Mouse (Mus musculus) forelimb bud, embryonic 11.5 days (tissue): ENCODE measurements around the gene Angptl7.

Experiments used
- DNase-seq: peaks from one replicate; pipeline ENCODE4 v3.0.0-alpha.2; 2012; ENCODE audit warnings: low read depth, low spot score

The Angptl7 gene

GRCm38 (mm10) chr4:148495874-148496689 lies 4.2 kb downstream of the Angptl7 start:
- DNase-seq: peak; percentile 21

DNA sequence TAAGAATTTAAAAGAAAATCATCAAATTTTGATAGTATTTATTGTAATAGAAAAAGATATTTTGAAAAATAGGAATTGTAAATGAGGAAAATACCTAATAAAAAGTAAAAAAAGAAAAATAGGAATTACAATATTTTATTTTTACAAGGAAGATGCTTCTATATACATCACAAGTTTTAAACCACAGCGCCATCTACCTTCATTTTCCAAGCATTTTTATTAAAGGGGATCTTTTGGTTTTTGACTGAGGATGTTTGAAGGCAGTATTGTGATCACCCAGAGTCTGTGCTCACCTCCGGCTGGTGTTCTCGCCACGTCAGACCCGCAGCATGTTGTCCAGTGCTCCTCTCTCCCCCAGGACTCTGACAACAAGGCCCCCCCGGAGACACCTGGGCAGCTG lies 5.1 kb downstream of the Angptl7 start:
- DNase-seq: no peak

DNA sequence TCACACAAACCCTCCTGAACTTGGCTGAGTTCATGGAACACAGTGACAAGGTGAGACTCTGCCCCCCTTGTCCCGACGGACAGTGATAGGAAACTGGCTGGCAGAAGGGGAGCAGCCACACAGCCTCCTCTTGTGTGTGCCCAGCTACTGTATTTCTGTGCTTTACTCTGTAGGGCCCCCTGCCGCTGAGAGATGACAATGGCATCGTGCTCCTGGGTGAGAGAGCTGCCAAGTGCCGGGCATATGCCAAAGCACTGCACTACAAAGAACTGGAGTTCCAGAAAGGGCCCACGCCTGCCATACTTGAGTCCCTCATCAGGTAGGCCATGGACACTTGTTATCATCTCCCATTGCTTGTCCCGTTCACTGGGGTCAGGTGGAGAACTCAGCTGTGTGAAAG lies 8.8 kb downstream of the Angptl7 start:
- DNase-seq: no peak

GRCm38 (mm10) chr4:148490502-148490901 lies 9.8 kb downstream of the Angptl7 start:
- DNase-seq: no peak

GRCm38 (mm10) chr4:148487841-148488240 lies 12.4 kb downstream of the Angptl7 start:
- DNase-seq: no peak

DNA sequence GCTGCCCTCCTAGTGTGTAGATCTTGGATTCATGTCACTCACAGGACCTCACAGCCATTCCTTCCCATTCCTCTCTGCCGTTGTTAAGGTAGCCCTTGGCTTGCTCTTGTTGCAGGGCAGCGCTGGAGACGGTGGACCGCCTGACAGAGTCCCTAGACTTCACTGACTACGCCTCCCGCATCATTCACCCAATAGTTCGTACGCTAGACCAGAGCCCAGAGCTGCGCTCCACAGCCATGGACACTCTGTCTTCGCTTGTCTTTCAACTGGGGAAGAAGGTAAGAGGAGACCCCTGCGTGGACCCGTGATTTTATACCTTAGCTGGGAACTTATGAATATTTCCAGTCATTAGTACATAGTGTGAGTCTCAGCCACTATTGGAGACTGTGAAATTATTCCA lies 15.7 kb downstream of the Angptl7 start:
- DNase-seq: no peak

GRCm38 (mm10) chr4:148481557-148482168 lies 18.6 kb downstream of the Angptl7 start:
- DNase-seq: no peak

DNA sequence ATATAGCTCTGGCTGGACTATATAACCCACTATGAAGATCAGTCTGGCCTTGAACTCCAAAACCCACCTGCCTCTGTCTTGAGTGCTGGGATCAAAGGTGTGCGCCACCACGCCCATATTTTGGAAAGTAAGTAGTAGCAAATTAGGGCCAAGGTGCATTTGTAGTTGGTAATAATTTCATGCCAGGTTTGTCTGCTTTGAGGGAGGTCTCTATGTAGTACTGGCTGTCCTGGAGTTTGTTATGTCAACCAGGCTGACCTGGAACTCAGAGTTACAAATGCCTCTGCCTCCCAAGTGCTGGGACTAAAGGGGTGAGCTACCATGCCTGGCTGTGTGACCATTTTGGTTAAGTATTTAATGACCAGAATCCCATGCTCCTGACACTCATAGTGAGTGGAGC lies 20.0 kb downstream of the Angptl7 start:
- no peak for DNase-seq

- no peak for DNase-seq
These were observed 26.8 kb downstream of the Angptl7 start for GRCm38 (mm10) chr4:148473496-148473895.

- no peak for DNase-seq
These were observed 27.7 kb downstream of the Angptl7 start for GRCm38 (mm10) chr4:148472436-148473174.

DNA sequence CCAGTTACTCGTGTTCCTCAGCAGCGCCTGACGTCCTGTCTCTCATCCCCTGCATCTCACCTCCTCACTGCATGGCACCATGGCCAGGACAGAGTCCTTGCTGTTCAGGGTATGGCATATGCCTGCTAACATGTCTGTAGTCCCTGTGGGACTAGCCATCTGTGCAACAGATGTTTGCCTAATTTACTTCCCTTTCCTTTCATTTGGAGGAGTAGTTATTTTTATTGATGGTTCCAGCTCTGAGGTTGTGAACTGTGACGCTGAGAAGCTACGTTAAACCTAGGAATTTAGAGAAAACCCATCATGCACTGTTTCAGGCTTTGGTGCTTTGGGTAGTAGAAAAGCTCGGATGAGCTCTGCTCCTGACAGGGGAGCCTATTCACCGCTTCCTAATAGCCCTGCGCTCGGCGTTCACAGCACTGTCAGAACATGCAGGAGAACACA lies 28.9 kb downstream of the Angptl7 start:
- DNase-seq: peak; percentile 87

GRCm38 (mm10) chr4:148469487-148470252 lies 30.6 kb downstream of the Angptl7 start:
- no peak for DNase-seq

DNA sequence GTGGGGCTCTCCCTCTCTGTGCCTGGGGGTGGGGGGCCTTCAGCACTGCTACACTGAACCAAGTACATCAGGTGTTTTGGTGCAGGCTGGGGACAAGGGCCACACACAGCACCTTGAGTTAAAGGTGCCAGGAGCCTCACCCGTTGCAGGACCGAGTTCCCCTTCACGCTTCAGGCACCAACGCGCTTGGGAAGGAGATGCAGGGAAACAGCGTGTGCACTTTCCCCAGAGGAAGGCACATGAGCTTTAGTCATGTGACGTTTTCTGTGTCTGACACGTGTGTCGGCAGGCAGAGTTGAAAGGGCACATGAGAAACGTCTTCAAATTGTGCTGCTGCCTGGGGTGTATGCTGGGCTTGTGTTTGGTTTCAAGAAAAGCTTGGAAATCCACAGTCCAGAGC lies 31.9 kb downstream of the Angptl7 start:
- no peak for DNase-seq

DNA sequence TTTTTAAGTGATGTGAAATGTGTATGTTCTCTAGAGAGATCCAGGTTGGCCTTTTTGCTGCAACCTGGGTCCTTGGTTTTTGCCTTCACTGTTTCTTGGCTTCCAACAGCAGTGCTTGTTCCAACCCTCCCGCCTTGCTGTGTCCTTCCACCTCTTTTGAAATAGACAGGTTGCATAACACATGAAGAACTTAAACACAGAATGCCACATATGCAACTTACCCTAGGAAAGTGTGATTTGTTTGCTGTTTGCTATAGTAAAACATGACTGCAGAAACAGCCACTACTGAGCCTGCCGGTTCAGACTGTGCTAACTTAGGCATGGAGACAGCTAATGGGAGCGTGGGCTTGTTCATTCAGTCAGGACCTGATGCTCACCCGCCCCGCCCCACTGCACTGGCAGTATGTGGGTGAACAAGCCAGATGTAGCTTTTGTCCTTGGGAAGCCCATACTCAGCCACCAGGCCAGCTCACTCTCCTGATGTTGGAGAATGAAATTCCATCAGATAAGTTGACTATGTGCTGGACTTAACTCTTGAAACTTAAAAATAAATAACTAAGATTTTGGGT lies 33.7 kb downstream of the Angptl7 start:
- no peak for DNase-seq

GRCm38 (mm10) chr4:148464869-148465268 lies 35.4 kb downstream of the Angptl7 start:
- DNase-seq: no peak

DNA sequence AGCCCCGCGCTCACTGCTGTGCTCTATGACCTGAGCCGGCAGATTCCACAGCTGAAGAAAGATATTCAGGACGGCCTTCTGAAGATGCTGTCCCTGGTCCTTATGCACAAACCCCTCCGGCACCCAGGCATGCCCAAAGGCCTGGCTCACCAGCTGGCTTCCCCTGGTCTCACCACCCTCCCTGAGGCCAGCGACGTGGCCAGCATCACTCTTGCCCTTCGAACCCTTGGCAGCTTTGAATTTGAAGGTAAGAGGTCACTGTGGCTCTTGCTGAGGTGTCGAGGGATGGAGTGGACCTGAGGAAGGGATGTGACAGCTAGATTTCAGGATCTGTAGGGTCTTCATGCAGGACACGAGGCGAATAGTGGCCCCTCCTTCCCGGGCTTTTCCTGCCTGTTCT lies 36.0 kb downstream of the Angptl7 start:
- DNase-seq: no peak

DNA sequence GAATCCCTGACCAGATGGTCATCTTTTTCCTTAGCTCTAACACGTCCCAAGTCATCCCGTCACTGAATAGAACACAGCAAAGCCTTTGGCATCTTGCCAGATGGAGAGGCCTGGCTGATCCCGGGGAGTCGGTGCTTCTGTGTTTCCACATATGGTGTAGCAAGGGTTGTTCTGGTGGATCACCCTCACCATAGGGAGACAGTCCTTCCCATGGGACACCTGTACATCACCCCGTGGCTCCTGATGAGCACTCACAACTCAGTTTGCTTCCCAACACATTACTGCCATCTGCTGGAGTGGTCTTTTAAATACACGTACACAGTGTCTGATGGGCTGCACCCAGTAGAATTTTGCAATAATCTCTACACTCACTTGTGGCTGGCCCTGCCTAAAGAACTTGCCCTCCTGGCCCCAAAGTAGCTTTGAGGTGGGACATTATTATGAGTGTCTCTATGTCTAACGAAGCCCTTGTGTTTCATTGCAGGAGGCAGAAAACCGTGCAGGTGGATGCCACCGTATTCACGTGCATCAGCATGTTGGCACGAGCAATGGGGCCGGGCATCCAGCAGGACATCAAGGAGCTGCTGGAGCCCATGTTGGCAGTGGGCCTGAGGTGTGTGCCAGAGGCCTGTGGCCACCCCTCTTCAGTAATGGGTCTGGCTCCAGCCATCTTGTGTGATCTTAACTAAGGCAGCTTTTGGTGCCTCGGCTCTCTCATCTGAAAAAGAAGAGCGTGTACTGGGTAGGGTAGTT lies 36.9 kb downstream of the Angptl7 start:
- no peak for DNase-seq

DNA sequence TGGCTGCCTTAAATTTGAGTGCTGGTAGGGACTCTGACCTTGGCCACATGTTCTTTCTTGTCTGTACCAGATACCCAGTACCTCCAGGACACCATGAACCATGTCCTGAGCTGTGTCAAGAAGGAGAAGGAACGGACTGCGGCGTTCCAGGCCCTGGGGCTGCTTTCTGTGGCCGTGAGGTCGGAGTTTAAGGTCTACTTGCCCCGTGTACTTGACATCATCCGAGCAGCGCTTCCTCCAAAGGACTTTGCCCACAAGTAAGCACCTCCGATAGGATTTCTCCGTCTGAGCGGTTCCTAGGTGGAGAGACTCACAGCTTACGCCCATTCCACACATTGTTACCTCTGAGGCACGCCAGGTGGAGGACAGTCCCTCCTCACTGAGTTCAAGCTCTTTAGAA lies 37.5 kb downstream of the Angptl7 start:
- DNase-seq: no peak

DNA sequence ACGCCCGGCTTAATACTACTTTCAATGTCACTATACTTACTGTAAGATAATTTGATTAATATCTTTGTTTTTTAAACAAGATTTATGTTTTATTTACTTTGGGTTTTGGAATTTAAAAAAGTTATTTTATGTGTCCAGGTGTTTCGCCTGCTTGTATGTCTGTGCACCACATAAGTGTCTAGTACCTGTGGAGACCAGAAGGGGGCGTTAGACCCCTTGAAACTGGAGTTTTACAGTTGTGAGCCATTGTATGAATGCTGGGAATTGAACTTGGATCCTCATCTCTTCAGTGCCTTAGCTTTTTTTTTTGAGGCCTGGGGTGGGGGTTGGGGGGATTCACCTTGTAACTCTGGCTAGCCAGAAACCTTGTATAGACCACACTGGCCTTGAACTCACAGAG lies 38.5 kb downstream of the Angptl7 start:
- no peak for DNase-seq

DNA sequence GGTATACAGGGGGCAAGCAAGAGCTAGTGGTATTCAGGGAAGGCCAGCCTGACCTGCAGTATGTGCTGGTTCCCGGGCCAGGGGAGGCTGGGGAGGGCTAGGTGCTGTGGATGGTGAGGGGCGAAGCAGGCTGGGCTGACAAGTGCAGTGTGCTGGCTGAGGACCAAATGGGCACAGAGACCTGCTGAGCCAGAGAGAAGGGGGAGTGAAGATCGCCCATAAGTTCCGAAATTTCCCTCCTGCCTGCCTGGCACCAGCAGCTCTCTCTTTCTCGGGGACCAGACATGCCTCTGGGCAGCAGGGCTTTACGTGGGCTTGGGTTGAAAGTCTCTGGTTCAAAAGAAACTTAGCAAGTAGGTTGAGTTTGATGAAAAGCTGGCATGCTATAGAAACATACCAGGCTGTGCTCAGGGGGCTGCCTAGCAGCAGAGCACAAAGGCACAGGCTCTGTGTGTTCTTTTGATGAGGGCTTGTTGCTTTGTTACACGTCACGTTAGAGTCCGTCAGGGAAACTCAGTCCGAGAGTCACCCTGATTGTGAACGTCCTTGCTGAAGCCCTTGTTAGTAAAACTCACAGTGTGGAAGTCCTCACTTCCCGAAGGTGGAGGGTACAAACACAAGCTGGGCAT lies 39.5 kb downstream of the Angptl7 start:
- no peak for DNase-seq
